In the genomic region with DNA sequence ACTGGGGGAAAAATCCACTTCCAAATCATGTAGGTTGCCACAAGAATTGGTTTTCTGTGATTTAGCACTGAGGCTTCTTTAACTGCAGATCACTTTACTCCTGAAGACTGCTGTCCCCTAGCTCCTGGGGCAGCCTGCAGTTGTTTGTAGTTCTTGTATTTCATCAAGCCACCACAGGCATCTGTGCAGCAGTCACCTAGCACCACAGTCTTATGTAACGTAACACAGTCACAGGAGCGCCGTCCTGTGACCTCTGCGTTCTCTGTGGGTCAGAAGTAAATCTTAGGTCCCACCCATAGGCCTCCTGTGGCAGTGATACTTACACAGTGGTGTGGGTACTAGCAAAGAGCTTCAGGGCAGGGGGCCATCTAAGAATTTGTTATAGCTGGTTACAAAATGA, we compare ENCODE assay signal across 19 mouse cellular contexts. TPM values are rescaled to one million over a fixed set of nuclear protein-coding genes. Genes with fewer than 3 reads are reported as not detected.
DNase-seq lines count a peak whose midpoint lies in the region; ATAC-seq and TF ChIP-seq lines count a peak whose summit lies in the region.
"Had no signal": no experiment of that assay in that cellular context is flagged by ENCODE, and none has a peak within 500 bp of the region (broad histone marks: within the 10 kb centered on the region; RNA-seq: fewer than 3 reads in every experiment).

No protein-coding gene starts in this region.

- H3K9ac ChIP-seq in heart, postnatal 0 days (replicated peaks; ENCODE audit: low read depth, low read length), result no peak overlapping the region
- no peak overlapping the region for H3K9ac ChIP-seq in liver, embryonic 16.5 days (ENCODE audit: low read depth, low read length)
- no peak overlapping the region for H3K9ac ChIP-seq in liver, embryonic 12.5 days
- H3K9ac ChIP-seq: liver, embryonic 15.5 days; neural tube, embryonic 13.5 days; stomach, embryonic 15.5 days had no signal

- no peak for TF ChIP-seq CTCF in heart, postnatal 0 days (IDR thresholded peaks at IDR 0.05; ENCODE audit: low read depth)

- no peaks in the 10 kb centered on the region for H3K36me3 ChIP-seq in heart, postnatal 0 days (replicated peaks; ENCODE audit: control insufficient read depth, insufficient read depth, low read length)
- no peaks in the 10 kb centered on the region for H3K36me3 ChIP-seq in heart, embryonic 10.5 days
- H3K36me3 ChIP-seq in liver, embryonic 16.5 days (ENCODE audit: control insufficient read depth, insufficient read depth), result no peaks in the 10 kb centered on the region
- H3K36me3 ChIP-seq in liver, embryonic 12.5 days, result 0 out of 2 replicates have a peak, but pooled peaks cover 7% of the 10 kb centered on the region
- H3K36me3 ChIP-seq: liver, embryonic 15.5 days; neural tube, embryonic 13.5 days; stomach, embryonic 15.5 days had no signal

- DNase-seq in gastrocnemius, adult 18-20 months (ENCODE audit: low spot score), result peak; percentile 44
- DNase-seq in gastrocnemius, postnatal 36 days, result no peak
- DNase-seq in heart, postnatal 0 days (ENCODE audit: low spot score), result peak; percentile 42
- no peak for DNase-seq in heart, embryonic 10.5 days (ENCODE audit: low spot score)
- DNase-seq in left cerebral cortex, adult 8-10 months (ENCODE audit: low spot score in 2 of 2), result no peak
- DNase-seq in urinary bladder, postnatal 4 days (ENCODE audit: low spot score in 2 of 2), result no peak
- DNase-seq: adrenal gland, adult 2 months; cerebellum, adult 2 months; thymus, postnatal 14 days had no signal

- peaks cover 51% of the 10 kb centered on the region for H3K4me1 ChIP-seq in heart, postnatal 0 days (ENCODE audit: control insufficient read depth, insufficient read depth)
- H3K4me1 ChIP-seq in heart, embryonic 10.5 days, result peaks cover 44% of the 10 kb centered on the region; the same call in 1 of the 2 replicates
- peaks cover 12% of the 10 kb centered on the region for H3K4me1 ChIP-seq in liver, embryonic 16.5 days (ENCODE audit: control insufficient read depth, low read depth, low read length)
- H3K4me1 ChIP-seq in liver, embryonic 12.5 days, result peaks cover 40% of the 10 kb centered on the region
- H3K4me1 ChIP-seq: stomach, embryonic 15.5 days had no signal

- peak overlapping the region; percentile 49 for H3K27ac ChIP-seq in heart, postnatal 0 days (ENCODE audit: low read depth)
- no peak overlapping the region for H3K27ac ChIP-seq in heart, embryonic 10.5 days
- no peak overlapping the region for H3K27ac ChIP-seq in liver, embryonic 16.5 days (ENCODE audit: low read length)
- no peak overlapping the region for H3K27ac ChIP-seq in liver, embryonic 12.5 days
- H3K27ac ChIP-seq: left cerebral cortex, adult 2 months; liver, embryonic 15.5 days; macrophage; neural tube, embryonic 13.5 days; stomach, embryonic 15.5 days had no signal

- intact Hi-C loops in gastrocnemius, postnatal 36 days (cut with DNase I), result no loop called here

- peak; percentile 70 for ATAC-seq in heart, postnatal 0 days (ENCODE audit: insufficient read depth, low read depth)
- peak; percentile 35; the same call in 1 of the 2 replicates for ATAC-seq in liver, embryonic 16.5 days (ENCODE audit: low read depth)
- no peak for ATAC-seq in liver, embryonic 12.5 days
- ATAC-seq: forebrain, embryonic 16.5 days; midbrain, embryonic 16.5 days had no signal

- no peak for TF ChIP-seq EP300 in heart, postnatal 0 days (IDR thresholded peaks at IDR 0.05; ENCODE audit: low read depth)

- no peaks in the 10 kb centered on the region for H3K9me3 ChIP-seq in heart, postnatal 0 days (replicated peaks; ENCODE audit: control insufficient read depth, low read length)
- no peaks in the 10 kb centered on the region for H3K9me3 ChIP-seq in heart, embryonic 10.5 days
- no peaks in the 10 kb centered on the region for H3K9me3 ChIP-seq in liver, embryonic 16.5 days (replicated peaks; ENCODE audit: control insufficient read depth, low read length)
- no peaks in the 10 kb centered on the region for H3K9me3 ChIP-seq in liver, embryonic 12.5 days (replicated peaks)
- H3K9me3 ChIP-seq: liver, embryonic 15.5 days; neural tube, embryonic 13.5 days; stomach, embryonic 15.5 days had no signal

- whole genome bisulfite sequencing in heart, postnatal 0 days, result 46% methylated on average over 4 of the region's 4 CpGs
- WGBS in heart, embryonic 10.5 days, result 56% methylated on average over 4 of the region's 4 CpGs
- 61% methylated on average over 4 of the region's 4 CpGs for WGBS in liver, embryonic 16.5 days (ENCODE audit: insufficient replicate concordance)
- 74% methylated on average over 4 of the region's 4 CpGs for WGBS in liver, embryonic 12.5 days (ENCODE audit: insufficient replicate concordance)

- no peak overlapping the region for H3K4me2 ChIP-seq in heart, postnatal 0 days (ENCODE audit: low read depth, low read length)
- H3K4me2 ChIP-seq in liver, embryonic 16.5 days (ENCODE audit: low read depth, low read length), result no peak overlapping the region
- no peak overlapping the region for H3K4me2 ChIP-seq in liver, embryonic 12.5 days
- H3K4me2 ChIP-seq: liver, embryonic 15.5 days; neural tube, embryonic 13.5 days; stomach, embryonic 15.5 days had no signal

- H3K4me3 ChIP-seq in heart, postnatal 0 days (ENCODE audit: low read depth, low read length), result no peak overlapping the region
- H3K4me3 ChIP-seq in heart, embryonic 10.5 days, result no peak overlapping the region
- H3K4me3 ChIP-seq in liver, embryonic 16.5 days (ENCODE audit: low read depth, low read length), result no peak overlapping the region
- H3K4me3 ChIP-seq in liver, embryonic 12.5 days, result no peak overlapping the region
- H3K4me3 ChIP-seq: erythroblast, embryonic 14.5 days; left cerebral cortex, adult 2 months; liver, embryonic 15.5 days; neural tube, embryonic 13.5 days; stomach, embryonic 15.5 days had no signal

- H3K27me3 ChIP-seq in heart, postnatal 0 days (ENCODE audit: control insufficient read depth, insufficient read depth, low read length), result no peaks in the 10 kb centered on the region
- H3K27me3 ChIP-seq in heart, embryonic 10.5 days (ENCODE audit: insufficient read depth, poor library complexity, severe bottlenecking), result no peaks in the 10 kb centered on the region
- no peaks in the 10 kb centered on the region for H3K27me3 ChIP-seq in liver, embryonic 16.5 days (ENCODE audit: control insufficient read depth, insufficient read depth, low read depth, low read length)
- H3K27me3 ChIP-seq in liver, embryonic 12.5 days (replicated peaks), result no peaks in the 10 kb centered on the region
- H3K27me3 ChIP-seq: liver, embryonic 15.5 days; neural tube, embryonic 13.5 days; stomach, embryonic 15.5 days had no signal

RNA-seq across cellular contexts. Expression of a gene that starts 10.4 kb away (rescaled TPM):
- total RNA-seq in gastrocnemius, adult 18-20 months (2021), result 10 to 100 TPM; 72.4 to 82.2 TPM
- total RNA-seq in gastrocnemius, postnatal 36 days (2021), result 10 to 100 TPM; 63.9 to 69.2 TPM
- total RNA-seq in heart, postnatal 0 days (2014; rRNA removed; ENCODE audit: low replicate concordance), result 82.4 and 86.6 TPM in 2 replicates
- 62.6 and 73.9 TPM in 2 replicates for polyA plus RNA-seq in heart, postnatal 0 days (2015; fragmentation: Nextera tagmentation; extraction: Ambion mirVana)
- polyA plus RNA-seq in heart, embryonic 10.5 days (2016; fragmentation: Nextera tagmentation; extraction: Ambion mirVana), result 50.9 and 51.3 TPM in 2 replicates
- polyA plus RNA-seq in liver, embryonic 16.5 days (2015; fragmentation: Nextera tagmentation; extraction: Ambion mirVana), result 16.2 and 16.9 TPM in 2 replicates
- polyA plus RNA-seq in liver, embryonic 12.5 days (2016; fragmentation: Nextera tagmentation; extraction: Ambion mirVana), result 29.5 and 30.6 TPM in 2 replicates
- 10 to 100 TPM; 41.1 to 45.3 (median 44.9) TPM for total RNA-seq in left cerebral cortex, adult 8-10 months (2022)

Comparison
In these comparisons a context has a peak if more than half of its experiments do, and no peak if none do; other contexts are left out.
1. DNase-seq: peak in gastrocnemius, adult 18-20 months (single experiment) and heart, postnatal 0 days (single experiment); none in gastrocnemius, postnatal 36 days (0 of 2), heart, embryonic 10.5 days (single experiment), left cerebral cortex, adult 8-10 months (0 of 2) and urinary bladder, postnatal 4 days (0 of 2).